Comparison of ENCODE assay signal across 23 mouse cellular contexts in the genomic region with DNA sequence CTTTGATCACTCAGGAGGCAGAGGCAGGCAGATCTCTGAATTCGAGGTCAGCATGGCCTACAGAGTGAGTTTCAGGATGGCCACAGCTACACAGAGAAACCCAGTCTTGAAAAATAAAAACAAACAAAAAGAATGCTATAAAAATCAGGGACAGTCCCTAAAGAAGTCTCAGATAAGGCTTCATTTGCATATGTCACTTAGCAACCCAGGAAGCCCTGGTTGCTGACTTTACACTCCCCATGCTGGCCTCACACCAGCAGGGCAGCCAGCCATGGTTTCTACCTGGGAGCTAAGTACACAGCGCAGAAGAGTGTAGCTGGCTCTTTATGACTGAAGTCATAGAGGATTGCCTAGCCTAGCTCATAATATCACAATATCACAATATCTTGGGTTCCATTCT. TPM values are rescaled to one million over a fixed set of nuclear protein-coding genes. Genes with fewer than 3 reads are reported as not detected.
DNase-seq lines count a peak whose midpoint lies in the region; ATAC-seq and TF ChIP-seq lines count a peak whose summit lies in the region.
"Had no signal": no experiment of that assay in that cellular context is flagged by ENCODE, and none has a peak within 500 bp of the region (broad histone marks: within the 10 kb centered on the region; RNA-seq: fewer than 3 reads in every experiment).

No protein-coding gene starts in this region.

- ATAC-seq in liver, embryonic 12.5 days: no peak
- peak; percentile 83 for ATAC-seq in intestine, postnatal 0 days
- ATAC-seq in forebrain, embryonic 14.5 days: no peak
- ATAC-seq: midbrain, embryonic 16.5 days had no signal

- no peaks in the 10 kb centered on the region for H3K9me3 ChIP-seq in liver, embryonic 12.5 days (replicated peaks)
- H3K9me3 ChIP-seq in MEL (replicated peaks; ENCODE audit: insufficient read depth, low read length): no peaks in the 10 kb centered on the region
- no peaks in the 10 kb centered on the region for H3K9me3 ChIP-seq in intestine, postnatal 0 days (ENCODE audit: control insufficient read depth)
- H3K9me3 ChIP-seq in forebrain, embryonic 14.5 days (replicated peaks; ENCODE audit: control insufficient read depth, low read length): no peaks in the 10 kb centered on the region
- H3K9me3 ChIP-seq: embryonic facial prominence, embryonic 13.5 days; G1E; heart, embryonic 10.5 days; hindbrain, embryonic 12.5 days; limb, embryonic 12.5 days; liver, embryonic 15.5 days; megakaryocyte, embryonic 14.5 days had no signal

- TF ChIP-seq RAD21 in MEL (IDR thresholded peaks at IDR 0.05; ENCODE audit: low read depth, low read length): no peak

- no peaks in the 10 kb centered on the region for H3K4me1 ChIP-seq in liver, adult 2 months (ENCODE audit: control insufficient read depth, insufficient read depth, low read length)
- peaks cover 45% of the 10 kb centered on the region for H3K4me1 ChIP-seq in liver, embryonic 12.5 days
- H3K4me1 ChIP-seq in MEL (ENCODE audit: control insufficient read depth in 1 of 2, insufficient read depth in 2 of 2, low read length in 2 of 2): peaks cover 13 to 16% of the 10 kb centered on the region in 2 experiments
- H3K4me1 ChIP-seq in intestine, postnatal 0 days (replicated peaks; ENCODE audit: control insufficient read depth, insufficient read depth, low read length): no peaks in the 10 kb centered on the region
- H3K4me1 ChIP-seq in forebrain, embryonic 14.5 days (ENCODE audit: control insufficient read depth, insufficient read depth, low read length): no peaks in the 10 kb centered on the region

- no peak for TF ChIP-seq CTCF in liver, adult 2 months (IDR thresholded peaks at IDR 0.05; ENCODE audit: low read depth, low read length)
- no peak for TF ChIP-seq CTCF in MEL (IDR thresholded peaks at IDR 0.05 in 2 of 3, conservative IDR thresholded peaks at IDR 0.05 in 1 of 3; ENCODE audit: control insufficient read depth in 1 of 3, insufficient read depth in 1 of 3, low read depth in 2 of 3, low read length in 3 of 3, poor library complexity in 1 of 3, severe bottlenecking in 1 of 3)
- no peak for TF ChIP-seq CTCF in intestine, postnatal 0 days (IDR thresholded peaks at IDR 0.05; ENCODE audit: low read depth)

- peak; percentile 46 for DNase-seq in liver, adult 2 months (ENCODE audit: extremely low read depth, low read depth, low spot score)
- peak; percentile 92 for DNase-seq in A20 (ENCODE audit: low read depth, low spot score)
- DNase-seq in MEL (ENCODE audit: low read depth, low spot score): no peak
- DNase-seq in frontal cortex, postnatal 25 days (ENCODE audit: low spot score in 2 of 2): no peak
- DNase-seq in forebrain, embryonic 14.5 days (ENCODE audit: low spot score): no peak
- no peak for DNase-seq in right cerebral cortex, adult 18-20 months
- DNase-seq: adrenal gland, postnatal 14 days; cerebellum, adult 2 months; gastrocnemius, postnatal 14 days; heart, postnatal 10 days; kidney, adult 11 months; kidney, postnatal 14 days; layer of hippocampus, adult 9-11 months had no signal

- no peak overlapping the region for H3K4me2 ChIP-seq in liver, embryonic 12.5 days
- no peak overlapping the region for H3K4me2 ChIP-seq in intestine, postnatal 0 days (replicated peaks; ENCODE audit: low read depth)
- H3K4me2 ChIP-seq in forebrain, embryonic 14.5 days (ENCODE audit: low read length): no peak overlapping the region
- H3K4me2 ChIP-seq: embryonic facial prominence, embryonic 13.5 days; hindbrain, embryonic 12.5 days; limb, embryonic 12.5 days; liver, embryonic 15.5 days had no signal

- no peak for TF ChIP-seq POLR2A in liver, adult 2 months (IDR thresholded peaks at IDR 0.05; ENCODE audit: extremely low read depth, insufficient read depth, low read length)
- no peak for TF ChIP-seq POLR2A in MEL (IDR thresholded peaks at IDR 0.05; ENCODE audit: control insufficient read depth in 1 of 2, insufficient read depth in 1 of 2, low read depth in 1 of 2, low read length in 2 of 2, poor library complexity in 1 of 2)

- no peak overlapping the region for H3K9ac ChIP-seq in liver, adult 2 months (ENCODE audit: low read depth, low read length)
- H3K9ac ChIP-seq in liver, embryonic 12.5 days: no peak overlapping the region
- no peak overlapping the region for H3K9ac ChIP-seq in MEL (ENCODE audit: control insufficient read depth, low read depth, low read length, poor library complexity, severe bottlenecking)
- H3K9ac ChIP-seq in intestine, postnatal 0 days (ENCODE audit: low read depth, low read length): no peak overlapping the region
- H3K9ac ChIP-seq in forebrain, embryonic 14.5 days (ENCODE audit: low read length): no peak overlapping the region
- H3K9ac ChIP-seq: embryonic facial prominence, embryonic 13.5 days; hindbrain, embryonic 12.5 days; limb, embryonic 12.5 days; liver, embryonic 15.5 days had no signal

- TF ChIP-seq EP300 in MEL (IDR thresholded peaks at IDR 0.05; ENCODE audit: low read depth in 1 of 2, low read length in 2 of 2): no peak

- H3K27ac ChIP-seq in liver, adult 2 months (replicated peaks; ENCODE audit: insufficient read depth, low read depth, low read length): no peak overlapping the region
- no peak overlapping the region for H3K27ac ChIP-seq in liver, embryonic 12.5 days
- no peak overlapping the region for H3K27ac ChIP-seq in MEL (ENCODE audit: control insufficient read depth, low read depth, low read length)
- no peak overlapping the region for H3K27ac ChIP-seq in intestine, postnatal 0 days (ENCODE audit: low read depth, low read length)
- H3K27ac ChIP-seq in forebrain, embryonic 14.5 days (ENCODE audit: low read depth, low read length): no peak overlapping the region
- H3K27ac ChIP-seq: embryonic facial prominence, embryonic 13.5 days; heart, embryonic 10.5 days; hindbrain, embryonic 12.5 days; limb, embryonic 12.5 days; liver, embryonic 15.5 days had no signal

- H3K79me2 ChIP-seq in liver, adult 2 months (ENCODE audit: control insufficient read depth, insufficient read depth, low read length): no peaks in the 10 kb centered on the region
- H3K79me2 ChIP-seq in MEL (ENCODE audit: control insufficient read depth, insufficient read depth, low read length, poor library complexity): no peaks in the 10 kb centered on the region

- no peaks in the 10 kb centered on the region for H3K27me3 ChIP-seq in liver, adult 2 months (ENCODE audit: control insufficient read depth, insufficient read depth, low read length)
- H3K27me3 ChIP-seq in liver, embryonic 12.5 days (replicated peaks): no peaks in the 10 kb centered on the region
- H3K27me3 ChIP-seq in MEL (ENCODE audit: control insufficient read depth in 1 of 2, insufficient read depth in 2 of 2, low read length in 2 of 2): no peaks in the 10 kb centered on the region
- H3K27me3 ChIP-seq in intestine, postnatal 0 days (replicated peaks; ENCODE audit: control insufficient read depth, insufficient read depth, low read length): no peaks in the 10 kb centered on the region
- no peaks in the 10 kb centered on the region for H3K27me3 ChIP-seq in forebrain, embryonic 14.5 days (replicated peaks; ENCODE audit: control insufficient read depth, insufficient read depth, low read length)
- H3K27me3 ChIP-seq: embryonic facial prominence, embryonic 13.5 days; hindbrain, embryonic 12.5 days; limb, embryonic 12.5 days; liver, embryonic 15.5 days; megakaryocyte, embryonic 14.5 days had no signal

- WGBS in liver, adult 2 months: 51% methylated on average over 2 of the region's 2 CpGs
- 74% methylated on average over 2 of the region's 2 CpGs for WGBS in liver, embryonic 12.5 days (ENCODE audit: insufficient replicate concordance)
- WGBS in intestine, postnatal 0 days: 72% methylated on average over 2 of the region's 2 CpGs
- 83% methylated on average over 2 of the region's 2 CpGs for WGBS in forebrain, embryonic 14.5 days

- H3K36me3 ChIP-seq in liver, adult 2 months (ENCODE audit: control insufficient read depth, insufficient read depth, low read length): no peaks in the 10 kb centered on the region
- no peaks in the 10 kb centered on the region for H3K36me3 ChIP-seq in liver, embryonic 12.5 days
- H3K36me3 ChIP-seq in MEL (ENCODE audit: control insufficient read depth in 1 of 2, insufficient read depth in 2 of 2, low read length in 2 of 2): peaks cover 0 to 5% of the 10 kb centered on the region in 2 experiments; a peak in 2 of 4 replicates
- H3K36me3 ChIP-seq in intestine, postnatal 0 days (ENCODE audit: control insufficient read depth, insufficient read depth): no peaks in the 10 kb centered on the region
- no peaks in the 10 kb centered on the region for H3K36me3 ChIP-seq in forebrain, embryonic 14.5 days (ENCODE audit: control insufficient read depth, insufficient read depth, low read length)
- H3K36me3 ChIP-seq: embryonic facial prominence, embryonic 13.5 days; G1E; heart, embryonic 10.5 days; hindbrain, embryonic 12.5 days; limb, embryonic 12.5 days; liver, embryonic 15.5 days had no signal

- no peak overlapping the region for H3K4me3 ChIP-seq in liver, adult 2 months (ENCODE audit: insufficient read depth, low read depth, low read length)
- H3K4me3 ChIP-seq in liver, embryonic 12.5 days: no peak overlapping the region
- no peak overlapping the region for H3K4me3 ChIP-seq in MEL (ENCODE audit: control insufficient read depth in 1 of 2, insufficient read depth in 1 of 2, low read depth in 2 of 2, low read length in 2 of 2)
- no peak overlapping the region for H3K4me3 ChIP-seq in intestine, postnatal 0 days (ENCODE audit: low read depth, low read length)
- H3K4me3 ChIP-seq in forebrain, embryonic 14.5 days (ENCODE audit: low read depth, low read length): no peak overlapping the region
- H3K4me3 ChIP-seq: embryonic facial prominence, embryonic 13.5 days; heart, embryonic 10.5 days; hindbrain, embryonic 12.5 days; limb, embryonic 12.5 days; liver, embryonic 15.5 days; megakaryocyte, embryonic 14.5 days had no signal

TF ChIP-seq in MEL, 35 proteins besides CTCF, POLR2A, EP300 and RAD21 (continues in another document):
- TF ChIP-seq TBP (IDR thresholded peaks at IDR 0.05; ENCODE audit: low read depth, low read length) (no peak), E2F4 (IDR thresholded peaks at IDR 0.05; ENCODE audit: borderline replicate concordance, low read depth, low read length) (no peak), POLR2AphosphoS5 (IDR thresholded peaks at IDR 0.05; ENCODE audit: borderline replicate concordance, low read depth, low read length) (no peak), MXI1 (IDR thresholded peaks at IDR 0.05; ENCODE audit: low read depth, low read length) (peak; percentile 36; the same call in 1 of the 2 replicates), MAFK (IDR thresholded peaks at IDR 0.05; ENCODE audit: borderline replicate concordance, low read depth, low read length) (no peak), MAX (IDR thresholded peaks at IDR 0.05; ENCODE audit: low read length) (no peak)

RNA-seq across cellular contexts. Expression of gene Gtf2i, which starts 15.5 kb away (rescaled TPM):
- total RNA-seq in liver, adult 2 months (2014; rRNA removed): 54.2 and 58.3 TPM in 2 replicates
- polyA plus RNA-seq in liver, adult 2 months (2012; rRNA removed): 31.7 and 37.9 TPM in 2 replicates
- 65.4 and 65.6 TPM in 2 replicates for polyA plus RNA-seq in liver, embryonic 12.5 days (2016; fragmentation: Nextera tagmentation; extraction: Ambion mirVana)
- 46.7 and 47.2 TPM in 2 replicates for total RNA-seq in MEL (2012; rRNA removed)
- 100 to 1,000 TPM; 128 to 151 TPM for polyA plus RNA-seq in MEL (2012; ENCODE audit: insufficient read depth in 1 of 2, insufficient read length in 2 of 2, low read depth in 1 of 2, low replicate concordance in 2 of 2, missing spikeins in 1 of 2)
- 53.4 and 62.6 TPM in 2 replicates for polyA plus RNA-seq in intestine, postnatal 0 days (2015; fragmentation: Nextera tagmentation; extraction: Ambion mirVana)
- 111 and 122 TPM in 2 replicates for polyA plus RNA-seq in forebrain, embryonic 14.5 days (2014; fragmentation: Nextera tagmentation; extraction: Ambion mirVana)

Comparison
In these comparisons a context has a peak if more than half of its experiments do, and no peak if none do; other contexts are left out.
1. DNase-seq: peak in liver, adult 2 months (single experiment) and A20 (single experiment); none in MEL (single experiment), frontal cortex, postnatal 25 days (0 of 2), forebrain, embryonic 14.5 days (single experiment) and right cerebral cortex, adult 18-20 months (single experiment).